Mouse (Mus musculus): Measurements from ENCODE around the gene Tcf21. TPM values are rescaled to one million over a fixed set of nuclear protein-coding genes. Genes with fewer than 3 reads are reported as not detected.

Gene Tcf21
- total RNA-seq (2023) = not detected

GRCm38 (mm10) chr10:22819871-22820590 is at the start of gene Tcf21:
Gene Tcf21 (minus strand): TSS chr10:22820174.

Other genes with a start within 250 kb of the Tcf21 start
- gene Slc2a12, start 175.2 kb downstream of the Tcf21 start, total RNA-seq (2023) = not detected
- 50.0 TPM for gene Tbpl1, start 88.2 kb downstream of the Tcf21 start, total RNA-seq (2023)

Measured in CD8-positive naive resting alpha-beta T cell, adult 57 days (primary cell).